Mouse (Mus musculus): ENCODE results near the gene Sdccag8. TPM values are rescaled to one million over a fixed set of nuclear protein-coding genes. Genes with fewer than 3 reads are reported as not detected.

The Sdccag8 gene
- polyA plus RNA-seq, 1 experiment from 2014 or later, result 18.7 TPM

DNA sequence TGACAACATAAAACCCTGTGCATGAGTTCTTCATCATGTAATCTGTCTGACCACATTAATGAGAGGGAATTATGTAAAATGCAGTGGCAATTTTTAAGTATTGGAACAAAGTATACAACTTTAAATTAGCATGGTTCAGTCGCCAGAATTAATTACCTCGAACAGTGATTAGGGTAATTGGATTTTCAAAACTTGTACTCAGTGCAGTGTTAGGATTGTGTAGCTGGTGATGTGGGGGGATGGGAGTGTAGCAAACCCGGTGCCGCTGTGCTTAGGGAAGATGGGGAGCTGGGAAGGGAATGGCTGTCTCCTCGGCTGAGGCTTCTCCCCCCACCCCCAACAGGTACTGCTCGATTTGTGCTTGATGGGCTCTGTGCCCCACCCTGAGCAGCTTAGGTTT is 188.5 kb downstream of the Sdccag8 start:
- H3K36me3 ChIP-seq (ENCODE audit: control insufficient read depth, insufficient read depth, low read length), result no peaks in the 10 kb centered on the region
- no peak overlapping the region for H3K4me2 ChIP-seq (ENCODE audit: low read length)
- 71% methylated on average over 6 of the region's 6 CpGs for WGBS
- H3K4me3 ChIP-seq (ENCODE audit: low read depth, low read length), result no peak overlapping the region
- H3K4me1 ChIP-seq (replicated peaks; ENCODE audit: control insufficient read depth, insufficient read depth, low read length), result peaks cover 14% of the 10 kb centered on the region
- no peak overlapping the region for H3K27ac ChIP-seq (ENCODE audit: low read depth)
- ATAC-seq (replicated peaks; ENCODE audit: low FRiP score, low TSS enrichment, low read depth) (no peak), DNase-seq (ENCODE audit: low spot score) (no peak)
- H3K27me3 ChIP-seq (replicated peaks; ENCODE audit: control insufficient read depth, insufficient read depth, low read length), result no peaks in the 10 kb centered on the region
- no peak overlapping the region for H3K9ac ChIP-seq (ENCODE audit: low read length)
- no peaks in the 10 kb centered on the region for H3K9me3 ChIP-seq (ENCODE audit: control insufficient read depth, low read length)

DNA sequence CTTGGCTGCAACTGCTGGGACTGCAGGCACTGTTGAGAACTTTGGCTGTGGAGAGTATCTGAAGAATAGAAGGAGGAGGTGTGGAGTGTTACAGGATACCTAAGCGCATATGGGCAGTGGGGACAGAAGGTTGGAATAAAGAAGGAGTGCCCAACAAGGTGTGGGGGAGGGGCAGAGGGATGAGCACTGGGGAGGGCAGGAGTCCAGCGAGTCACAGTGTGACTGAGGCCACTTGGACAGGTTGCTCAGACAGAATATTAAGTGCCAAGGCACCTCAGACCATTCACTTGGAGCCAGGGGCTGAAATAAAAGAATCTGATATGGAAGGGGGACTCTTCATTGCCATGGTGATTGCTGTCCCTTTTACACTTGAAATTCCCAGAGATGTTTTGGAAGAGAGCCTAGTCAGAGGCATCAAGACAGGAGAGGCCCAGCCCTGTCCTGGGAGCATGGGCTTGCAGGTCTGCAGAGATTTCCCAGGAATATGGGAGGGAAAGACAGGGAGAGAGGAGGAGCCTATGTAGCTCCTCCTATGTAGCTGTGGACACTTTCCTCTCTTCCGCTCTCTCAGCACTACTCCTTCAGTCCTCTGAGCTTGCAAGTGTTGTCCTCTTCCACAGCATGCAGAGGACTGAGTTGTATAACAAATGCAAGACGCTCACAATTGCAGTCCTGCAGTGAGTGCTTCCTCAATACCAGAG is 189.7 kb downstream of the Sdccag8 start:
- no peak for ATAC-seq (replicated peaks; ENCODE audit: low FRiP score, low TSS enrichment, low read depth)
- no peaks in the 10 kb centered on the region for H3K27me3 ChIP-seq (replicated peaks; ENCODE audit: control insufficient read depth, insufficient read depth, low read length)
- no peaks in the 10 kb centered on the region for H3K36me3 ChIP-seq (ENCODE audit: control insufficient read depth, insufficient read depth, low read length)
- H3K27ac ChIP-seq (ENCODE audit: low read depth), result no peak overlapping the region
- 71% methylated on average over 4 of the region's 4 CpGs for WGBS
- peaks cover 6% of the 10 kb centered on the region for H3K4me1 ChIP-seq (replicated peaks; ENCODE audit: control insufficient read depth, insufficient read depth, low read length)
- no peak overlapping the region for H3K4me2 ChIP-seq (ENCODE audit: low read length)
- no peak overlapping the region for H3K9ac ChIP-seq (ENCODE audit: low read length)
- no peaks in the 10 kb centered on the region for H3K9me3 ChIP-seq (ENCODE audit: control insufficient read depth, low read length)
- DNase-seq (ENCODE audit: low spot score), result no peak
- no peak overlapping the region for H3K4me3 ChIP-seq (ENCODE audit: low read depth, low read length)

DNA sequence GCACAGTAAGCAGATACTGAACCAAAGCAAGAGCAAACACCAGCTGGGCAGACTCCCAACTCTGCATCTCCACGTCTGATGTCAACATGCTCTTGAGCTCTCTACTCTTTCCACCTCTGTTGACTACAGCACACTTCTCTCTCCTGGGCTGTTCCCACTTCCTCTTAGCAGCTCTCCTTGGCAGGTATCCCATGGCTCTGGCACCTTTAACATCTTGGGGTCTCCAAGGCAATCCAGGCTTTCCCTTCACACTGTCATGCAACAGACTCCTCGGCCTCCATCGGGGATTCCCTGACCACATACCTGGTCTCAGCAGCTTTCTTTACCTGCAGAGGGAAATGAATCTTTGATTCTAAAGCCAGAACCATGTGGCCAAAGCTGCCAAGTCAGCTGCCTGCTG is 192.9 kb downstream of the Sdccag8 start:
- H3K27me3 ChIP-seq (replicated peaks; ENCODE audit: control insufficient read depth, insufficient read depth, low read length), result no peaks in the 10 kb centered on the region
- H3K27ac ChIP-seq (ENCODE audit: low read depth), result no peak overlapping the region
- 0 out of 2 replicates have a peak, but pooled peaks cover 4% of the 10 kb centered on the region for H3K4me1 ChIP-seq (replicated peaks; ENCODE audit: control insufficient read depth, insufficient read depth, low read length)
- H3K36me3 ChIP-seq (ENCODE audit: control insufficient read depth, insufficient read depth, low read length), result no peaks in the 10 kb centered on the region
- H3K4me3 ChIP-seq (ENCODE audit: low read depth, low read length), result no peak overlapping the region
- DNase-seq (ENCODE audit: low spot score) (no peak), ATAC-seq (replicated peaks; ENCODE audit: low FRiP score, low TSS enrichment, low read depth) (no peak)
- 80% methylated on average over 3 of the region's 3 CpGs for WGBS
- no peak overlapping the region for H3K9ac ChIP-seq (ENCODE audit: low read length)
- no peaks in the 10 kb centered on the region for H3K9me3 ChIP-seq (ENCODE audit: control insufficient read depth, low read length)
- no peak overlapping the region for H3K4me2 ChIP-seq (ENCODE audit: low read length)

DNA sequence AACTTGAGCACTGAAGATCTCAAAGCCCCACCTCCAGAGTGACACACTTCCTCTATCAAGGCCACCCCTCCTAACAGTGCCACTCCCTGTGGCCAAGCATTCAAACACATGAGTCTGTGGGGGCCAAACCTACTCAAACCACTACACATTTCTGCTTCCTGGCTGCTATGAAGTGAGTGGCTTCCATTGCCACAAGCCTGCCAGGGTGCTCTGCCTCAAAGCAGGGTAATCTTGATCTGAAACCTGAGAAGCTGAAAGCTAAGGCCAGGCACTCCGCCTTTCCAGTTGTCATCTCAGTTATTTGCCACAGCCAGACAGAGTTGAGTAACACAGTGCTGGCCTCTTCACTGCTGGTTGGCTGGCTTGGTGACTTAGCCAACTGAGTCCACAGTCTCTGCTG is 194.3 kb downstream of the Sdccag8 start:
- 73% methylated on average over 1 of the region's 1 CpGs for WGBS
- ATAC-seq (replicated peaks; ENCODE audit: low FRiP score, low TSS enrichment, low read depth), result no peak
- Histone ChIP-seq H3K36me3 (ENCODE audit: control insufficient read depth, insufficient read depth, low read length) (no peaks in the 10 kb centered on the region), H3K4me3 (ENCODE audit: low read depth, low read length) (no peak overlapping the region), H3K4me2 (ENCODE audit: low read length) (no peak overlapping the region), H3K4me1 (replicated peaks; ENCODE audit: control insufficient read depth, insufficient read depth, low read length) (0 out of 2 replicates have a peak, but pooled peaks cover 4% of the 10 kb centered on the region), H3K9me3 (ENCODE audit: control insufficient read depth, low read length) (no peaks in the 10 kb centered on the region), H3K27ac (ENCODE audit: low read depth) (no peak overlapping the region), H3K27me3 (replicated peaks; ENCODE audit: control insufficient read depth, insufficient read depth, low read length) (no peaks in the 10 kb centered on the region), H3K9ac (ENCODE audit: low read length) (no peak overlapping the region)
- no peak for DNase-seq (ENCODE audit: low spot score)

DNA sequence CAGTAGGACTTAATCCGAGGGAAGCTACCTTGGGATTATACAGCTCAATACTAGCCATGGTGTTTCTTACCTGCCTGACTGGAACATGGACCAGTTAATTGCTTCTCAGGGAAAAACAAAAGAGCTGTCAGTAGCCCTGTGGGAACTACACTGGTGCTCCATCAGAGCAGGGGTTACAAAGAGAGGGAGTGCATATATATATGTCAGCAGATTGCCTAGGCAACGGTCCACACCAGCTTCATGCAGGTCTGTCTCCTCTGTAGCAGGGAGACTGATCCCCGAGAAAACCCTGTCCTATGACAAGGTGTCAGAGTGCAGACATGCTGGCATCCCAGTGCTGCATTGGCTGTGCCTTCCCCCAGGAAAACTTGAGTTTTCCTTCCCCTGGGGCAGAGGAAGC is 195.6 kb downstream of the Sdccag8 start:
- no peak overlapping the region for H3K4me2 ChIP-seq (ENCODE audit: low read length)
- no peak overlapping the region for H3K27ac ChIP-seq (ENCODE audit: low read depth)
- H3K9ac ChIP-seq (ENCODE audit: low read length), result no peak overlapping the region
- H3K4me3 ChIP-seq (ENCODE audit: low read depth, low read length), result no peak overlapping the region
- H3K27me3 ChIP-seq (replicated peaks; ENCODE audit: control insufficient read depth, insufficient read depth, low read length), result no peaks in the 10 kb centered on the region
- no peaks in the 10 kb centered on the region for H3K36me3 ChIP-seq (ENCODE audit: control insufficient read depth, insufficient read depth, low read length)
- no peak for DNase-seq (ENCODE audit: low spot score)
- peaks cover 6% of the 10 kb centered on the region for H3K4me1 ChIP-seq (replicated peaks; ENCODE audit: control insufficient read depth, insufficient read depth, low read length)
- ATAC-seq (replicated peaks; ENCODE audit: low FRiP score, low TSS enrichment, low read depth), result no peak
- 60% methylated on average over 3 of the region's 3 CpGs for WGBS
- H3K9me3 ChIP-seq (ENCODE audit: control insufficient read depth, low read length), result no peaks in the 10 kb centered on the region

DNA sequence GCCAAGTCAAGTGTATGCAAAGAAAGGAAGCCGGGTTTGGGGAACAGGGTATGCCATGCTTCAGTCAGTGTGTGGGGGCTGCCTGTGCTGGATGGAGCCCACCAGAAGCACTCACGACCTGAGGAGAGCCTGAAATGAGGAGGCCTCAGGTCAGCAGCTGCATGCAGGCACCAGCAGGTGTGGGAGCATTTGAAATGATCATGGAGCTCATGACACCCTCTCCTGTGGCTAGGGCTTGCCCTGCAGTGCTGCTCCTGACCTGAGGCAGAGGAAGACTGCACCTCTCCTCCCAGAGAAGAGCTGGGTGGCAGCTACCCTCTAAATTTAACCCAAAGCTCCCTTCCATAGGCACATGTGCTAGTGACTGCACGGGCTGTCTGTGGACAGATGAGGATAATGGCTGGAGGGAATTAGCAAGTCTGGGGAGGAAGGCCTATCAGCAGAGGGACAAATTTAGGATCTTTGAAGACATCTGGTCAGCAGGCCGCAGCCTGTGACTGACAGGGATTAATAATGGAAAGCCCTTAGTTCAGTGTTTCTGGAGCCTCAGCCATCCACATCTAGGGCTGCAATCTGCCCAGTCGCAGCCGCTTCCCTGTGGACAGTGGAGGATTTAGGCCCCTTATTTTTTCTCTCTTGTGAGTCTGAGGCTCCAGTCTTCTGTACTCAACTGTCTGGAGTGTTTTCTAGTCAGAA is 196.3 kb downstream of the Sdccag8 start:
- Histone ChIP-seq H3K27ac (ENCODE audit: low read depth) (no peak overlapping the region), H3K4me2 (ENCODE audit: low read length) (no peak overlapping the region), H3K4me1 (replicated peaks; ENCODE audit: control insufficient read depth, insufficient read depth, low read length) (peaks cover 6% of the 10 kb centered on the region), H3K36me3 (ENCODE audit: control insufficient read depth, insufficient read depth, low read length) (no peaks in the 10 kb centered on the region), H3K9me3 (ENCODE audit: control insufficient read depth, low read length) (no peaks in the 10 kb centered on the region), H3K4me3 (ENCODE audit: low read depth, low read length) (no peak overlapping the region), H3K9ac (ENCODE audit: low read length) (no peak overlapping the region), H3K27me3 (replicated peaks; ENCODE audit: control insufficient read depth, insufficient read depth, low read length) (no peaks in the 10 kb centered on the region)
- 78% methylated on average over 6 of the region's 6 CpGs for WGBS
- DNase-seq (ENCODE audit: low spot score) (no peak), ATAC-seq (replicated peaks; ENCODE audit: low FRiP score, low TSS enrichment, low read depth) (no peak)

DNA sequence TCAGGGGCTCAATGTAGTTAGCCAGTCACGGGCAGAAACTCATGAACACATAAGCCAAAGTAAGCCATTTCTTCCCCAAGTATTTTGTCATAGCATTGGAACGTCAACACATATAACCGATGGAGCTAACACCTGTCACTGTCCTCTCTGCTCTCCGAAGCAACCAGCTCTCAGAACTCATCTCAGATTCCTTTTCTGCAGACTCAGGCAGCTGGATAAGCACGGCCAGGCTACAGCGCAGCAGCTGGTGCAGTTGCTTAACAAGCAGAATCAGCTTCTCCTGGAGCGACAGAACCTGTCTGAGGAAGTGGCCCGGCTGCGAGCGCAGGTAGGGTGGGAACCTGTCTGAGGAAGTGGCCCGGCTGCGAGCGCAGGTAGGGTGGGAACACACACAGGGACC is 197.2 kb downstream of the Sdccag8 start:
- no peak overlapping the region for H3K27ac ChIP-seq (ENCODE audit: low read depth)
- H3K4me3 ChIP-seq (ENCODE audit: low read depth, low read length), result no peak overlapping the region
- no peak overlapping the region for H3K4me2 ChIP-seq (ENCODE audit: low read length)
- H3K27me3 ChIP-seq (replicated peaks; ENCODE audit: control insufficient read depth, insufficient read depth, low read length), result no peaks in the 10 kb centered on the region
- DNase-seq (ENCODE audit: low spot score), result no peak
- H3K9me3 ChIP-seq (ENCODE audit: control insufficient read depth, low read length), result no peaks in the 10 kb centered on the region
- no peak overlapping the region for H3K9ac ChIP-seq (ENCODE audit: low read length)
- no peaks in the 10 kb centered on the region for H3K36me3 ChIP-seq (ENCODE audit: control insufficient read depth, insufficient read depth, low read length)
- 87% methylated on average over 13 of the region's 13 CpGs for WGBS
- ATAC-seq (replicated peaks; ENCODE audit: low FRiP score, low TSS enrichment, low read depth), result no peak
- peaks cover 6% of the 10 kb centered on the region for H3K4me1 ChIP-seq (replicated peaks; ENCODE audit: control insufficient read depth, insufficient read depth, low read length)

DNA sequence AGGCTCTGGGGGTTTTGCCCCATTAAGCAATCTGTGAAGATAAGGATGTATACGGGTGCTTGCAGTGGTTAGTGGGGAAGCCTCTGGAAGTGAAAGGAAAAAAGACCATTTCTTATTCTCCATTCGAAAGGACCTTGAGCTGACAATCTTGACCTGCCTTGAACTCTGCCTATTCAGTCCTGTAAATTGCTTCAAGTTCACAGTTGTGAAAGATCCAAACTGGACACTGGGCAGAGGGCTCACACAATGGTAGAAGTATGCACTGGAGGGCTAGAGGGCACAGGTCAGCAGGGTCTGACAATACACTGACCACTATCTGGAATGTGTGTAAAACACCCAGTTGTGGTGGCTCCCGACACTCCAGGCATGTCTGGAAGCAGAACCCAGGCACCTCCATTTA is 198.3 kb downstream of the Sdccag8 start:
- no peak overlapping the region for H3K4me2 ChIP-seq (ENCODE audit: low read length)
- H3K27me3 ChIP-seq (replicated peaks; ENCODE audit: control insufficient read depth, insufficient read depth, low read length), result no peaks in the 10 kb centered on the region
- H3K4me3 ChIP-seq (ENCODE audit: low read depth, low read length), result no peak overlapping the region
- H3K9me3 ChIP-seq (ENCODE audit: control insufficient read depth, low read length), result no peaks in the 10 kb centered on the region
- DNase-seq (ENCODE audit: low spot score), result no peak
- H3K4me1 ChIP-seq (replicated peaks; ENCODE audit: control insufficient read depth, insufficient read depth, low read length), result peaks cover 6% of the 10 kb centered on the region
- WGBS, result 69% methylated on average over 3 of the region's 3 CpGs
- H3K9ac ChIP-seq (ENCODE audit: low read length), result no peak overlapping the region
- no peak for ATAC-seq (replicated peaks; ENCODE audit: low FRiP score, low TSS enrichment, low read depth)
- no peak overlapping the region for H3K27ac ChIP-seq (ENCODE audit: low read depth)
- no peaks in the 10 kb centered on the region for H3K36me3 ChIP-seq (ENCODE audit: control insufficient read depth, insufficient read depth, low read length)

DNA sequence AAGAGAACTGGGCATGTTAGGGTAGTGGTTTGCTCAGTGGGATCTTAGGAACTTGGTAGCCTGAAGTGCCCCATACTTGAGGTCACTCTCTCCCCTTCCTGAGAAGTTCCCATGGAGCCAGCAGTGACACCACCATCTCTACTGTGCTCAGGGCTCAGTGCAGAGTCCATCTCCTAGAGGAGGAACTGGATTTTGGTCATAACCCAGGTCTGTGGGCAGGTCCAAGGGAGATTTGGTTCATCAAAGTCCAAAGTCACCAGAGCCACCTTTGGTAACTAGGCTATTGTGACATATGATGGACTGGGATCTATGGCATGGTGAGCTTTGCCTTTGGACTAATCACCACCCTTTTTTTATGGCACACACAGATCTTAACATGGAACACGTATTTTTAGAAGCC is 198.9 kb downstream of the Sdccag8 start:
- Histone ChIP-seq H3K27ac (ENCODE audit: low read depth) (no peak overlapping the region), H3K4me2 (ENCODE audit: low read length) (no peak overlapping the region), H3K4me3 (ENCODE audit: low read depth, low read length) (no peak overlapping the region), H3K27me3 (replicated peaks; ENCODE audit: control insufficient read depth, insufficient read depth, low read length) (no peaks in the 10 kb centered on the region), H3K36me3 (ENCODE audit: control insufficient read depth, insufficient read depth, low read length) (no peaks in the 10 kb centered on the region), H3K9ac (ENCODE audit: low read length) (no peak overlapping the region), H3K9me3 (ENCODE audit: control insufficient read depth, low read length) (no peaks in the 10 kb centered on the region), H3K4me1 (replicated peaks; ENCODE audit: control insufficient read depth, insufficient read depth, low read length) (peaks cover 6% of the 10 kb centered on the region)
- no peak for ATAC-seq (replicated peaks; ENCODE audit: low FRiP score, low TSS enrichment, low read depth)
- 95% methylated on average over 1 of the region's 1 CpGs for WGBS
- DNase-seq (ENCODE audit: low spot score), result peak; percentile 33
